Mouse (Mus musculus): ENCODE measurements at regions not wholly inside any gene's neighbourhood (a gene's known extent, or its start where the extent isn't known, plus 50 kb on each side); places are given as distances from the start of the nearest gene placed in this dataset.

GRCm38 (mm10) chr10:39219366-39219765 lies 55.8 kb upstream of the Ccn6 start:
- no peak for DNase-seq (ENCODE audit: low spot score)
- Histone ChIP-seq H3K9me3 (ENCODE audit: control insufficient read depth, low read length) (no peaks in the 10 kb centered on the region), H3K4me1 (replicated peaks; ENCODE audit: control insufficient read depth, insufficient read depth) (no peaks in the 10 kb centered on the region), H3K4me3 (ENCODE audit: low read depth, low read length) (no peak overlapping the region), H3K27ac (replicated peaks) (no peak overlapping the region), H3K36me3 (ENCODE audit: control insufficient read depth, insufficient read depth, low read length) (no peaks in the 10 kb centered on the region), H3K27me3 (ENCODE audit: control insufficient read depth, insufficient read depth, low read length) (no peaks in the 10 kb centered on the region), H3K9ac (ENCODE audit: low read length) (no peak overlapping the region), H3K4me2 (replicated peaks; ENCODE audit: low read depth) (no peak overlapping the region)
- ATAC-seq (ENCODE audit: low FRiP score, low TSS enrichment) = no peak
- 83% methylated on average over 2 of the region's 2 CpGs for WGBS
- TF ChIP-seq CTCF (IDR thresholded peaks at IDR 0.05; ENCODE audit: low read depth) (no peak), EP300 (optimal IDR thresholded peaks at IDR 0.05) (no peak)

- no peak overlapping the region for H3K4me3 ChIP-seq (ENCODE audit: low read depth, low read length)
- H3K27ac ChIP-seq (replicated peaks) = no peak overlapping the region
- WGBS = 72% methylated on average over 5 of the region's 5 CpGs
- H3K36me3 ChIP-seq (ENCODE audit: control insufficient read depth, insufficient read depth, low read length) = no peaks in the 10 kb centered on the region
- no peak overlapping the region for H3K4me2 ChIP-seq (replicated peaks; ENCODE audit: low read depth)
- no peaks in the 10 kb centered on the region for H3K9me3 ChIP-seq (ENCODE audit: control insufficient read depth, low read length)
- H3K27me3 ChIP-seq (ENCODE audit: control insufficient read depth, insufficient read depth, low read length) = no peaks in the 10 kb centered on the region
- TF ChIP-seq CTCF (IDR thresholded peaks at IDR 0.05; ENCODE audit: low read depth) = no peak
- no peak for TF ChIP-seq EP300 (optimal IDR thresholded peaks at IDR 0.05)
- no peak overlapping the region for H3K9ac ChIP-seq (ENCODE audit: low read length)
- no peak for ATAC-seq (ENCODE audit: low FRiP score, low TSS enrichment)
- no peaks in the 10 kb centered on the region for H3K4me1 ChIP-seq (replicated peaks; ENCODE audit: control insufficient read depth, insufficient read depth)
- DNase-seq (ENCODE audit: low spot score) = no peak
These were observed 54.6 kb upstream of the Ccn6 start for GRCm38 (mm10) chr10:39218151-39218550.

- no peaks in the 10 kb centered on the region for H3K27me3 ChIP-seq (ENCODE audit: control insufficient read depth, insufficient read depth, low read length)
- no peaks in the 10 kb centered on the region for H3K4me1 ChIP-seq (replicated peaks; ENCODE audit: control insufficient read depth, insufficient read depth)
- WGBS = 73% methylated on average over 14 of the region's 14 CpGs
- H3K4me3 ChIP-seq (ENCODE audit: low read depth, low read length) = no peak overlapping the region
- H3K4me2 ChIP-seq (replicated peaks; ENCODE audit: low read depth) = no peak overlapping the region
- no peak overlapping the region for H3K27ac ChIP-seq (replicated peaks)
- H3K9me3 ChIP-seq (ENCODE audit: control insufficient read depth, low read length) = no peaks in the 10 kb centered on the region
- DNase-seq (ENCODE audit: low spot score) (no peak), ATAC-seq (ENCODE audit: low FRiP score, low TSS enrichment) (no peak)
- no peaks in the 10 kb centered on the region for H3K36me3 ChIP-seq (ENCODE audit: control insufficient read depth, insufficient read depth, low read length)
- no peak overlapping the region for H3K9ac ChIP-seq (ENCODE audit: low read length)
- TF ChIP-seq EP300 (optimal IDR thresholded peaks at IDR 0.05) = no peak
- no peak for TF ChIP-seq CTCF (IDR thresholded peaks at IDR 0.05; ENCODE audit: low read depth)
These were observed 52.7 kb upstream of the Ccn6 start for GRCm38 (mm10) chr10:39216142-39216904.

- no peak for ATAC-seq (ENCODE audit: low FRiP score, low TSS enrichment)
- DNase-seq (ENCODE audit: low spot score) = no peak
- Histone ChIP-seq H3K9ac (ENCODE audit: low read length) (no peak overlapping the region), H3K4me3 (ENCODE audit: low read depth, low read length) (no peak overlapping the region), H3K27me3 (ENCODE audit: control insufficient read depth, insufficient read depth, low read length) (no peaks in the 10 kb centered on the region), H3K9me3 (ENCODE audit: control insufficient read depth, low read length) (no peaks in the 10 kb centered on the region; the same call in 1 of the 2 replicates), H3K4me1 (replicated peaks; ENCODE audit: control insufficient read depth, insufficient read depth) (no peaks in the 10 kb centered on the region), H3K27ac (replicated peaks) (no peak overlapping the region), H3K4me2 (replicated peaks; ENCODE audit: low read depth) (no peak overlapping the region), H3K36me3 (ENCODE audit: control insufficient read depth, insufficient read depth, low read length) (no peaks in the 10 kb centered on the region)
- TF ChIP-seq EP300 (optimal IDR thresholded peaks at IDR 0.05) = no peak
- no peak for TF ChIP-seq CTCF (IDR thresholded peaks at IDR 0.05; ENCODE audit: low read depth)
- 89% methylated on average over 4 of the region's 4 CpGs for WGBS
These were observed 51.0 kb upstream of the Ccn6 start for GRCm38 (mm10) chr10:39214563-39214962.
